Mouse (Mus musculus): ENCODE data around the gene Tmem190.
A peak's percentile ranks its signal among the peaks of the same experiment; 100 is the strongest.

Gene Tmem190

DNA sequence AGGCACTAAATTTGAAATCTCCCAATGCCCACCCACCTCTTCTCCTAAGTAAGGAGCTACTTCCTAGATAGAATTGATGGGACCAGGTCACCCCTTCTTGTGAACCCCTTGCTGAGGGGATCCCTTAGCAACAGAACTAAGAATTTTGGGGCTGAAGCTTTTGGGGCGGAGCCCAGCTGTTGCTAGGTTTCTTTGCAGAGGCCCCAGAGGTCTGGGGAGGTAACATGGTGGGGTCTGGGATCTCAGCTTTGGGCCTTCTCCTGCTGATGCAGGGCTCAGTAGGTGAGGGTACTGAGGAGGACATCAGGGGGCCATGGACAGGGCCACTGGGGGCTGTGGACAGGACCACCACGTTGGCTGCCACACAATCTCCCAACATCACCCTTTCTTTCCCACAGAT is at the start of gene Tmem190, which contains the start of gene Il11:
Tmem190 (plus strand) TSS at position 179 of the 400 bp plus-strand sequence.
Il11 (minus strand) TSS at position 101 of the 400 bp plus-strand sequence.
- DNase-seq (ENCODE audit: low read depth, low spot score): no peak

- DNase-seq (ENCODE audit: low read depth, low spot score): no peak
These were observed 49.8 kb upstream of the Tmem190 start for GRCm38 (mm10) chr7:4732968-4733392.

- no peak for DNase-seq (ENCODE audit: low read depth, low spot score)
These were observed 43.6 kb upstream of the Tmem190 start for GRCm38 (mm10) chr7:4739041-4739543.

DNA sequence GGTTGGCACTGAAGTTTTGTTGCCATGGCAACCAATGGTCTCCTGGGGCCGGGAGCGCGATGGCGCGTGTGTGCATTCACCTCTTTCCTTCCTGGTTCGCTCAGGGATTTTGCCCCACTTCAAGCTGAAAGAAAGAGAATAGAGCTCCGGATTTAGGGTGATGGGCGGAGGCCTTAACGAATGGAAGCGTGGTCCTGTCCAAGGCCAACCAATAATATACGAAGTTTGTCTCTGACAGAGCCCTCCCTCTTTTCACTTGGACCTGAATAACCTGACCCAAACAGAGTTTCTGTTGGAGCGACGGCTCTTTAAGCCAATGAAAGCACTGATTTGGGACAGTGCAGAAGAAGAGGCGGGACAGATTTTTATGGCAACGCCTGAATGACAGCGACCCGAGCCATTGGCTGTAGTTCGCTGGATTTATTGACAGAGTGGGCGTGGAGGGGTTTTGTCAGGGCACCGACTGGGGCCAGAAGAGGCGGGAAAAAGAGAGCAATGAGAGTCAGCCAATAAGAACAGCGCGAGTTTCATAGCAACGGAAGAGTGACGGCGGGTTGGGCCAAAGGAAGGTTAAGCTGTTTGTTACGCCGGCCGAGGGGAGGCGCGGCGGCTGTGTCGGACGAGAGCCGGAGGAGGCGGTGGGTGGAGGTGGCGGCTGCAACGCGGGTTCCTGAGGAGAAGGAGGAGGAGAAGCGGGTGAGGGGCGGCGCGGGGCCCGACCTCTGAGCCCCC is 43.0 kb upstream of the Tmem190 start, which contains the start of gene Kmt5c:
Kmt5c (plus strand) TSS at position 572 of the 732 bp plus-strand sequence.
- DNase-seq (ENCODE audit: low read depth, low spot score): peak; percentile 96

GRCm38 (mm10) chr7:4740309-4740727 is 42.4 kb upstream of the Tmem190 start:
- DNase-seq (ENCODE audit: low read depth, low spot score): no peak

- DNase-seq (ENCODE audit: low read depth, low spot score): peak; percentile 42
These were observed 41.6 kb upstream of the Tmem190 start for GRCm38 (mm10) chr7:4741151-4741550.

GRCm38 (mm10) chr7:4741672-4742481 is 40.9 kb upstream of the Tmem190 start:
- no peak for DNase-seq (ENCODE audit: low read depth, low spot score)

GRCm38 (mm10) chr7:4742482-4742819 is 40.3 kb upstream of the Tmem190 start:
- no peak for DNase-seq (ENCODE audit: low read depth, low spot score)

- DNase-seq (ENCODE audit: low read depth, low spot score): no peak
These were observed 39.4 kb upstream of the Tmem190 start for GRCm38 (mm10) chr7:4743354-4743753.

- DNase-seq (ENCODE audit: low read depth, low spot score): no peak
These were observed 37.9 kb upstream of the Tmem190 start for GRCm38 (mm10) chr7:4744886-4745285.

- DNase-seq (ENCODE audit: low read depth, low spot score): no peak
These were observed 36.3 kb upstream of the Tmem190 start for GRCm38 (mm10) chr7:4746326-4746980.

- no peak for DNase-seq (ENCODE audit: low read depth, low spot score)
These were observed 35.4 kb upstream of the Tmem190 start for GRCm38 (mm10) chr7:4747156-4747899.

DNA sequence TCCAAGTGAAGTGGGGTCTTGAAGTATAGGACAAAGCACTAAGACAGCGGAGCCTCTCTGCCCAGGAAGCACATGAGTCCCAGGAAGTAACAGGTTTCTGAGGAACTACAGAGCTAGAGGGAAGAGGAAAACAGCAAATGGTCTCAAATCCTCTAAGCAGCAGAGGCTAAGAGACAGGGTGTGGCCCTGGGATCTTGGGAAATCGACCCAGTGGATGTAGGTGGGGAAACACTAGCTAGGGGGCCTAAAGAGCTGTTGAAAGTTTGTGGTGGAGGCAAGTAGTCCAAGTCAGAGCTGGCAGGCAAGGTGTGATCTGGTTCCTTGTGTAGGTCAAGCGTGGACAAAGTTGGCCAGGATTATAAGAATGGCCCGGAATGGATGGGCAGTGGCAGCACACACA is 34.4 kb upstream of the Tmem190 start:
- no peak for DNase-seq (ENCODE audit: low read depth, low spot score)

DNA sequence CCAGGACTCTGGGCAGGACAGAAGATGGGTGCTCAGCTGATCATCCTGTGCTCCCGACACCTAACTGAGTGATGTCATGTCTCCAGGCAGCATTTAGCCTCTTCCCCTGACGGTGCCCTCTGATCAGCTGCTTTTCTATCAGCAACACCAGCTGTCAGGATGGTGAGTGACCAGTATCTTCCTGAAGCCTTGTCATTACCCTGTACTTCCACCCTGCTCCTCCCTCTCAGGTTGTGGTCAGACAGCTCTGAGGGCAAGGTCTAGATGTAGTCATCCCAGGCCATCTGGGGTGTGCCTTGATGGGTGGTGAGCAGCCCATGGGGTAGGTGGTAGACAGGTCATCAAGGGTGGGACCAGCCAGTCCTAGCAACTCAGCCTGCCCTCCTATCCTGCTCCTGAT is 33.6 kb upstream of the Tmem190 start:
- DNase-seq (ENCODE audit: low read depth, low spot score): no peak

GRCm38 (mm10) chr7:4751971-4752820 is 30.5 kb upstream of the Tmem190 start:
- peak; percentile 88 for DNase-seq (ENCODE audit: low read depth, low spot score)

DNA sequence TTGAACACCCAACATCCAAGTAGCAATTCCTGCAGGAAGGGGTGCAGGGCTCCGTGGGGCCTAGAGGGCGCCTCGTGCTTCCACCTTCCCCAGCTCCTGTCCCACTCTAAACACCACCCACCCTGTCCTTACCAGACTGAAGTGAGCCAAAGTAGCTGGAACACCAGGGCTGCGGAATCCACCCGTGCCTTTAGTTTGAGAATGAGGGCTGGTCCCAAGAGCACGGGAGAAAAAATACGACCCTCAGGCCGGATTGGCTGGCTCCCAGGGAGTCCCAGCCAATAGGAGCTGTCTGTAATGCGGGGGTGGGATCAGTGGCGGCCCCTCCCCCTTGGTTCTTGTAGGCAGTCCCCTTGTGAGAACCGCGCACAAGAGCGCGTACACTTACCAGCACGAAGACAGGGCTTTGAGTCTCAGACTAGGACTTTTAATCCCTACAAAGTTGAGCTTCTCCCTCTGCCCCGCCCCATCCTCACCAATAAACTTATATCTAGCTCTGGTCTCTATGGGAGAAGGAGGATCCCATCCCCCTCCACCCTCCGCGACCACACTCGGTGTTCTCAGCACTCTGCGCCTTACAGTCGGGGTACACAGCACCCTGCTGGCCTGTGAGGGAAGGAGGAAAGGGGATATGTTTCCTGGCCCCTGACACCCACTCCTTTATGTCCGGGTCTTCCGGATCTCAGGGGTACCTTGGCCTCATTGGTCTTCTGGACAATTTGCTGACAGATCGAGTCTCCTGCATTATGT is 29.7 kb upstream of the Tmem190 start, which contains the start of gene Cox6b2:
Cox6b2 (minus strand) TSS at position 274 of the 750 bp plus-strand sequence.
- DNase-seq (ENCODE audit: low read depth, low spot score): peak; percentile 89

DNA sequence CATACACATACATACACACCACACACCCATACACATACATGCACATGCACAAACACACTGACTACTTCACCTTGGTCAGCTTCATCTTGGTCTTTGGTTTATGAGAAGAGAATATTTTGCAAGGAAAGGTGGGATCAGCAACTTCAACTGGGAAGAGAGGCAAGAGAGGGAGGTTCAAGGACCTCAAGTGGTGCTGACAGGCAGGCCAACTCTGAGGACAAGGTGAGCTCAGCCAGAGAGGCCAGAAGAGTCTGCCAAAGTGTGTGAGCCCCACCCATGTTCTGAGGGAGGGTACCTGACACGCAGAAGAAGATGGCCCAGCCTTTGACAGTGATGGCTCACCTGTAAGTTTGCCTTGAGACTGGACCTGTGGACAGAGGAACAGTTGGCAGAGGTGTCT is 23.1 kb upstream of the Tmem190 start:
- no peak for DNase-seq (ENCODE audit: low read depth, low spot score)

DNA sequence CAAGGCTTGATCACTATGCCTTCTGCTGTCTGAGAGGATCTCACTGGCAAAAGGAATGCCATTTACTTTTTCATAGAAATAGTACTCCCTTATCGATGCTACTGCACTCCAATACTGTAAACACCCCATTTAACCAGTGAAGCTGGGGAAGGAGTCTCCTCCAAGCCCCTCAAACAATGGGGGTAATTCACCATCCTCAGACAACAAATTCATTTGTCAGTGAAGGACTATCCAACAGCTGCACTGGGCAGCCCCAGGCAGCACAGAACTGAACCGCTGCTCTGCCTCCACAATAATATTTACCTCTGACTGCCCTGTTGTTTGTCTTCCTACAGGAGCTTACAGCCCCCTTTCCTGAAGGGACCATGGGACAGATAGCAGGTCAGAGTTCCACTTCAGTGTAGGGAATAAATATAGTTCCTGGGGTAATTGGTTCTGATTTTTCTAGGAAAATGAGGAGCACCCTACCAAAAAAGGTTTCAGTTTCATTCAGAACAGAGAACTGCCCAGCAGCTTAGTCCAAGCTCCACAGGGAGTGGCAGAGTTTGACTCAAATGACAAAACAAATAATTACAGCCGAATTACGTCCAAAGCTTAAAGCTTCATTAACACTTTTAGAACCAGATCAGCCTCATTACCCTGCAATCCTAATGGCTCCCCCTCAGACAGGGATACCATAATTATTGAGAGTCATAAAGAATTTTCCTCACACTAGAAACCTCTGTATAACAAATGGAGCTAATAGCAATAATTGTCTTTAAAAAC is 17.6 kb upstream of the Tmem190 start:
- no peak for DNase-seq (ENCODE audit: low read depth, low spot score)

DNA sequence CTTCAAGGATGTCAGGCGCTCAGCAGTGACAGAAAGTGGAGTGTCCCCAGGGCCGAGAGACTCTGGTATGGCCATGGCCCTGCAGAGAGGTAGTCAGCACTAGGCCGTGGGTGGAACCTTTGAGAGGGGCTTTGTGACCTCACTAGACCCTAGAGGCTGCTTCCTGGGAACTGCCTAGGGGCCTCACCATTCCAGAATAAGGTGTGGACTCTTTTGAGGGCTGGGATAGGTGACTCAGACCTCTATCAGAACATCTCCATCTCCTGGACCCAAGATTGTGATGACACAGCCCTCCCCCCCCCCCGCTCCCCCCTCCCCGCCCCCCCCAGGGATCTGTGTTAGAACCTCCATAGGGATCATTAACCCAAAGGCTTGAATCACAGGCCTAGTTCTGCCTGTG is 11.5 kb upstream of the Tmem190 start, which contains the start of gene Fam71e2:
Fam71e2 (minus strand) TSS at position 101 of the 400 bp plus-strand sequence.
- DNase-seq (ENCODE audit: low read depth, low spot score): no peak
